Mouse (Mus musculus): ENCODE measurements around the gene Olfr92. TPM values are rescaled to one million over a fixed set of nuclear protein-coding genes. Genes with fewer than 3 reads are reported as not detected.

The Olfr92 gene
- polyA plus RNA-seq, 1 experiment from 2014 or later: not detected

DNA sequence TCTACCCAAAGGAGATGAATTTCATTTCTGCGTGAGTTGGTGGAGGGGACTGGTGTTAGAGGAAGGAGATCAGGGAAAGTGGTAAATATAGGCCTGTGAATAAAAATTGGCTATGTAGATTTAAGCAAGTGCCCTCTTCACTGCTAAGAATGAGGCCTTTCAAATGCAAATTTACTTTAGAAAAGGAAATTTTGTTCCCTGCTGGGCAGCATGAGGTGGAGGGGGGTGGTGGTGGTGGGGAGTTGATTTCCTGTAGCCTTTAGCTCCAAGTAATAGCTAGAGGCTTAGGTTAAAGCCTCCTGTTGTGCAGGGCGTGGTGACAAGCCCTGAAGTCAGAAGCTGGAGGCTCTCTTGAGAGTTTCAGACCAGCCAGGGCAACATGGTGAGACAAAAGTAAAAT is 40.9 kb downstream of the Olfr92 start:
- WGBS: 33% methylated on average over 2 of the region's 2 CpGs
- Histone ChIP-seq H3K4me1 (replicated peaks) (peaks cover 10% of the 10 kb centered on the region), H3K4me3 (replicated peaks) (no peak overlapping the region), H3K27me3 (no peaks in the 10 kb centered on the region), H3K36me3 (peaks cover 27% of the 10 kb centered on the region), H3K9me3 (no peaks in the 10 kb centered on the region), H3K9ac (replicated peaks) (no peak overlapping the region), H3K27ac (0 out of 2 replicates have a peak overlapping the region, but pooled peaks have one; percentile 8), H3K4me2 (no peak overlapping the region)
- ATAC-seq (ENCODE audit: insufficient number of reproducible peaks, insufficient read depth, low FRiP score, low TSS enrichment, low read depth): no peak

DNA sequence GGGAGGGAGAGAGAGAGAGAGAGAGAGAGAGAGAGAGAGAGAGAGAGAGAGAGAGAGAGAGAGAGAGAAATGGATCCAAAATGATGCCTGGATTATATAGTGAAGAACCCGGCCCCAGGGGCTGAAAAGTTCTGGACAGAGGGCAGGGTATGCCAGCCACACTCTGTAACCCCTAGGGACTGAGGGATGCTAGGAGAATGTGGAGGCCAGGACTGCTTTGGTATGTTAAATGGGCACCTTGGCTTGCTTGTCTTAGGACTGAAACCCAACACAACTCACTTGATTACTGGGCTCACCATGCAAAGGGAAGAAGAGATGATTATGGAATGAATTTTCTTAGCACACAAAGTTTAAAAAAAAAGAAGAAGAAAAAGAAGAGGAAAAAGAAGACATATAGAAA is 41.7 kb downstream of the Olfr92 start:
- Histone ChIP-seq H3K4me1 (replicated peaks) (peaks cover 10% of the 10 kb centered on the region), H3K36me3 (peaks cover 35% of the 10 kb centered on the region), H3K9ac (replicated peaks) (no peak overlapping the region), H3K4me3 (replicated peaks) (no peak overlapping the region), H3K27ac (no peak overlapping the region), H3K27me3 (no peaks in the 10 kb centered on the region), H3K9me3 (no peaks in the 10 kb centered on the region), H3K4me2 (no peak overlapping the region)
- 47% methylated on average over 1 of the region's 1 CpGs for WGBS
- ATAC-seq (ENCODE audit: insufficient number of reproducible peaks, insufficient read depth, low FRiP score, low TSS enrichment, low read depth): no peak

DNA sequence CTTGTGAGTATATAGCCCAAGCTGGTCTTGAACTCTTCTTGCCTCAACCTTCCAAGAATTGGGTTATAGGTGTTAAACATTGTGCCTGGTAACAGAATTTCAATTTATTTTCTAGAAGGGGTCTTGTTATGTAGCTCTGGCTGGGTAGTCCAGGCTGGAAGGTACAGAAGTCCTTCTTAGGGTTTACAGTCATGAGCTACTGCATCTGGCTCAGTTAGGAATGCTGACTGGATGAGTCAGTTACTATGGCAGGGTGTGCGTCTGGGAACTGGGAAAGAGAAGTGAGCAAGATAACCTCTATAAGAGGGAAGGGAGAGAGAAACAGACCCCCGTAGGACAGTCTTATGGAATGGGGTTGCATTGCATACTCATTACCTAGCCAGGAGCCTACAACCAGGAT is 44.1 kb downstream of the Olfr92 start:
- H3K27ac ChIP-seq: no peak overlapping the region
- no peak overlapping the region for H3K4me2 ChIP-seq
- no peaks in the 10 kb centered on the region for H3K27me3 ChIP-seq
- no peak overlapping the region for H3K9ac ChIP-seq (replicated peaks)
- peaks cover 58% of the 10 kb centered on the region for H3K36me3 ChIP-seq
- H3K4me1 ChIP-seq (replicated peaks): peaks cover 10% of the 10 kb centered on the region
- ATAC-seq (ENCODE audit: insufficient number of reproducible peaks, insufficient read depth, low FRiP score, low TSS enrichment, low read depth): no peak
- H3K4me3 ChIP-seq (replicated peaks): no peak overlapping the region
- WGBS: 89% methylated on average over 2 of the region's 2 CpGs
- no peaks in the 10 kb centered on the region for H3K9me3 ChIP-seq

DNA sequence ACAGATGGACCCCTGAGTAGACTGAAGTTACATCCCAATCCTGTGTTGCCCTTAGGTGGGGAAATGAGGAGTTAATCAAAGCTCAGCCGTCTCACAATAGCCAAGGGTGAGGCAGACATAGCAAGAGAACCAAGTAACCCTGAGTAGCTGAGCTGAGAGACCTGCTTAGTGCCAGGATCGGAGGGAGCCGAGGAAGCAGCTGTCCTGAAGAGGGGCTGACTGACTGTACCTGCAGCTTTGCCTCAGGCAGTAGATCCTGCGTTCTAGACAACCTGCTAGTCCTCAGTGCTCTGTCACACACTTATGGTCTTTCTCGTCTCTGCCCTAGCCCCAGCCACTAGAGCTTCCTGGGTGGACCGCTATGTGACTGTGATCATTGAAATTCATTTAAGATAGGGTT is 44.7 kb downstream of the Olfr92 start:
- WGBS: 89% methylated on average over 6 of the region's 6 CpGs

DNA sequence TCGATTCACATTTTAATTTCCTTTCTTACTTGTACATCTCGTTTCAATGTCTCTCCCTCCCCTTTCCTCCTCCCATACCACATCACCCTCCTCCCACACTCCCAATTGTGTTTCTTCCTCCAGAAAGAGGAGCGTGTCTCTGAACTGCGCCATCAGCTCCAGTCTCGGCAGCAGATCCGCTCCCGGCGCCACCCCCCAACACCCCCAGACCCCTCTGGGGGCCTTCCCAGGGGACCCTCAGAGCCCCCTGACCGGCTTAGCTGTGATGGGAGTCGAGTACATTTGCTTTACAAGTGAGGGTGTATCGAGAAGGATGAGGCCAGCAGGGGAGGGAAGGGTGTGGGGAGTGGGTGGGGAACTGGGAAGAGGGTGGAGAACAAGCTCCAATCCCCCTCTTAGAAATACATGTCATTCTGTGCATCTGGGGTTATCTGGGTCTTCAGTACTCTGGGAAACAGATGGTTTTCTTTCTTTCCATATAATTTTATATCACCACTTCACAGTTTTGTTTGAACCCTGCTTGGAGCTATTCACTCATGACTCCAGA is 47.1 kb downstream of the Olfr92 start:
- 65% methylated on average over 11 of the region's 11 CpGs for WGBS
- no peak overlapping the region for H3K4me3 ChIP-seq (replicated peaks)
- no peaks in the 10 kb centered on the region for H3K9me3 ChIP-seq
- no peak overlapping the region for H3K9ac ChIP-seq (replicated peaks)
- ATAC-seq (ENCODE audit: insufficient number of reproducible peaks, insufficient read depth, low FRiP score, low TSS enrichment, low read depth): no peak
- H3K4me2 ChIP-seq: no peak overlapping the region
- no peaks in the 10 kb centered on the region for H3K27me3 ChIP-seq
- no peaks in the 10 kb centered on the region for H3K4me1 ChIP-seq (replicated peaks)
- no peak overlapping the region for H3K27ac ChIP-seq
- H3K36me3 ChIP-seq: peaks cover 88% of the 10 kb centered on the region

More for the DNA sequence above, 44.7 kb downstream of the Olfr92 start:
- Histone ChIP-seq H3K27ac (no peak overlapping the region), H3K4me3 (replicated peaks) (no peak overlapping the region), H3K27me3 (no peaks in the 10 kb centered on the region), H3K36me3 (peaks cover 64% of the 10 kb centered on the region), H3K9ac (replicated peaks) (no peak overlapping the region), H3K4me2 (no peak overlapping the region), H3K4me1 (replicated peaks) (peaks cover 10% of the 10 kb centered on the region), H3K9me3 (no peaks in the 10 kb centered on the region)
- no peak for ATAC-seq (ENCODE audit: insufficient number of reproducible peaks, insufficient read depth, low FRiP score, low TSS enrichment, low read depth)

DNA sequence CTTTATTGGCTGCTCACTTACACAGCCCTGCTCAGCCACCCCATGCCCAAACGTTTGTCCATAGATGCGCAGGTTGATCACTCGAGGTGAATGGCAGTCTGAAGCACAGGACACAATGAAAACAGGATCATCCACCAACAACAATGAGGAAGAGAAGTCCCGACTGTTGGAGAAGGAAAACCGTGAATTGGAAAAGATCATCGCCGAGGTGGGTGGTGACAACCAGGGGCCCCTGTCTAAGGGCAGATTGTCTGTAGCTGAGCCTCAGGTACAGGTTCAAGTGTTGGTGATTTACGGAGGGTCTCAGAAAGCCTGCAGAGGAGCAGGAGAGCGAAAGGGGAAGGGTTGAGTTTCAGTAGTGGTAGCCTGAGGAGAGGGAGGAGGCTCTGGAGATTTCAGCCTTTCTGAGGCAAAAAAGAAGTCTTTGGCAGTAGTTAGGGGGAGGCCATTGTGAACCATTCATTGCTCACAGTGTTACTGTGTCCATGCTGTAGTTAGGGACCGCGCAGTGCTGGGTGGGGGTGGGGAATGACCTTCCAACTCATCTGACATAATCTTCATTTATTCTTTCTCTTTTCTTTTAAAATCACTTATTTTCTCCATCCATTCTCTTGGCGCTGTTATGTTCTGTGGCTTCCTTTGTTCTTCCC is 47.7 kb downstream of the Olfr92 start:
- 85% methylated on average over 12 of the region's 12 CpGs for WGBS
- no peaks in the 10 kb centered on the region for H3K27me3 ChIP-seq
- no peaks in the 10 kb centered on the region for H3K4me1 ChIP-seq (replicated peaks)
- H3K4me2 ChIP-seq: no peak overlapping the region
- H3K36me3 ChIP-seq: peaks cover 94% of the 10 kb centered on the region
- no peak overlapping the region for H3K9ac ChIP-seq (replicated peaks)
- no peak overlapping the region for H3K4me3 ChIP-seq (replicated peaks)
- no peak for ATAC-seq (ENCODE audit: insufficient number of reproducible peaks, insufficient read depth, low FRiP score, low TSS enrichment, low read depth)
- H3K9me3 ChIP-seq: no peaks in the 10 kb centered on the region
- no peak overlapping the region for H3K27ac ChIP-seq

DNA sequence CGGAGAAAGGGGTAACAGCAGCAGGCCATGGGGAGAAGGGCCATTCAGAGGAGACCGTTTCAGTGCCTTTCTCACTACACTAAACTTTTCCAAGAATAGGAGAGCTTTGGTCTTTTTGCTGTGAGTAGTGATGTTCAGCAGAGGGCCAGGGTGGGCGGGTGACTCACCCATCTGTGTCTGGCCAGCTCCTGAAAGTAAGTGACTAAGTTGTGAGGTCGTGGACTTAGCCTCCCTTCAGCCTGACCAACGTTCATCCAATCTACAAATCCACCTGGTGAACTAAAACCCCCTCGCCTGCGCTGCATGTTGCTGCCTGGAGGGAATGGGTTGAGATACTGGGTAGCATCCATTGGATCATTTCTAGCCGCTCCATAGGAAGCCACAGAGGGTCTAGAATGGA is 49.8 kb downstream of the Olfr92 start:
- Histone ChIP-seq H3K4me3 (replicated peaks) (no peak overlapping the region), H3K27ac (no peak overlapping the region), H3K36me3 (peaks cover 99% of the 10 kb centered on the region), H3K9ac (replicated peaks) (no peak overlapping the region), H3K4me1 (replicated peaks) (no peaks in the 10 kb centered on the region), H3K27me3 (no peaks in the 10 kb centered on the region), H3K9me3 (no peaks in the 10 kb centered on the region), H3K4me2 (no peak overlapping the region)
- WGBS: 89% methylated on average over 8 of the region's 8 CpGs
- no peak for ATAC-seq (ENCODE audit: insufficient number of reproducible peaks, insufficient read depth, low FRiP score, low TSS enrichment, low read depth)

DNA sequence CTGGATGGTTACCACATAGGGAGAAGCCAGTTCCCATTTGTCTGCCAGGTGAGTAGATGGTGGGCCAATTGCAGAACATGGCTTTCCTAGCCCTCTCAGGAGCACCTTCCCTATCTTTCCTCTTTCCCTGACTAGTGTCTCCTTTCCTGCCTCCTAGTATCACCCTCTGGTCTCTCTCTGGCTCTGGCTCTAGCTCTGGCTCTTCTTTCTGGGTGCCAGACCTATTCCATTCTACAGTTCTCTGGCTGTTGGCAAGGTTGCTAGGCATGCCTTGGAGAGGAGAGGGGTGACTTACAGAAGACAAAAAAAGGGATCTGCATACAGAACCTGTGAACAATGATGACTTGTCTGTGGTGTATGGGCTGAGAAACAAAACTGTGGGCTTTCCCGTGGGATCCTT is 52.0 kb downstream of the Olfr92 start:
- Histone ChIP-seq H3K9ac (replicated peaks) (no peak overlapping the region), H3K9me3 (no peaks in the 10 kb centered on the region), H3K27me3 (no peaks in the 10 kb centered on the region), H3K4me2 (no peak overlapping the region), H3K4me1 (replicated peaks) (no peaks in the 10 kb centered on the region), H3K4me3 (replicated peaks) (no peak overlapping the region), H3K27ac (no peak overlapping the region), H3K36me3 (peaks cover 99% of the 10 kb centered on the region)
- no peak for ATAC-seq (ENCODE audit: insufficient number of reproducible peaks, insufficient read depth, low FRiP score, low TSS enrichment, low read depth)
- WGBS: 76% methylated on average over 1 of the region's 1 CpGs

DNA sequence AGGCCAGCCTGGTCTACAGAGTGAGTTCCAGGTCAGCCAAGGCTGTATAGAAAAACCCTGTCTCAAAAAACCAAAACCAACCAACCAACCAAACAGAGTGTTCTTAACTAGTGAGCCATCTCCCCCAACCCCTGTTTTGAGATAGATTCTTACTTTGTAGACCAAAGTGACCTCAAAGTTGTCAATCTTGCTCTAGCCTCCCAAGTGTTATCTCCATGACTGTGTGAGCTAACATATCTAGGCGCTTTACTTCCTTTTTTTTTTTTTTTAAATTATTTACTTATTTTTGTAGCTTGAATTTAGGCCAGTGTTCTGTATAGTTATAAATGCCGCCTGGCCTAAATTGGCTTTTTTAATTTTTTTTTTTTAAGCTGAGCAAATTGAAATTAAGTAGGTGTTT is 53.9 kb downstream of the Olfr92 start:
- Histone ChIP-seq H3K27ac (no peak overlapping the region), H3K4me3 (replicated peaks) (no peak overlapping the region), H3K4me2 (no peak overlapping the region), H3K9ac (replicated peaks) (no peak overlapping the region), H3K27me3 (no peaks in the 10 kb centered on the region), H3K36me3 (peaks cover 100% of the 10 kb centered on the region), H3K4me1 (replicated peaks) (no peaks in the 10 kb centered on the region), H3K9me3 (no peaks in the 10 kb centered on the region)
- WGBS: 92% methylated on average over 2 of the region's 2 CpGs
- no peak for ATAC-seq (ENCODE audit: insufficient number of reproducible peaks, insufficient read depth, low FRiP score, low TSS enrichment, low read depth)

DNA sequence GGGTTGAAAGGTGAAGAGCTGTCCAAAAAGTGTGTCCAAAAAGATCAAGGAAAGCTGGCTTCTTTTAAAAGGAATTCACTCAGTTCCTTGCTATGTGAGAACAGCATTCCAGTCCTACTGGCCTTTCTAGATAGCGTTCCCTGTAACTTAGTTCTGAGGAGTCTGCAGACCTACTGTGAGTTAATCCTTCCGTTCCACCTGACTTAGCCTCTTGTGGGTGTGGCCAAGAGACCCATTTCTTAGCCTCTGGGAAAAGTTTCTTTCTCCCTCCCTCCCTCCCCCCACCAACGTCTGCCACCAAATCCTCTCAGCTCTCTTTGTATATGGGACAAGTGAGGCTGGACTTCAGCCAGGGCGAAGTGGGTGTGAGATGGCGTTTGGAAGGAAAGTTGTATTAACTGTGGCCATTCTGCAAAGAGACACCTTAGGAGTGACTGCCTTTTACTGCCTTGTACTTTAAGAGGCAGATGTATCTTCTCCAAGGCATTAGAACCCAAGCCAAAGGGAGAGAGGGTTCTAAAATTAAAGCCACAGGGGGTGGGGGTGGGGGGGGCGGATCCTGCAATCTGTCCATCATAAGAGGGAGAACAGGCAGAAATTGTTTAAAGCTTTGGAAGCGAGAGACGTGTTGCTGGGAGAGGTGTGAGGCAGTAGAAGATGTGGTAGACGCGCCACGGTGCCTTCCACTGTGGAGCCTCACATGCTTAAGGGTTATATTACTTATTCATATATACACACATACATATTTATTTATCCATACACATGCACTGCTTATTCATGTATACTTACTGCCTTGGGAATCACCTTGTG is 56.0 kb downstream of the Olfr92 start:
- no peak overlapping the region for H3K4me3 ChIP-seq (replicated peaks)
- H3K27ac ChIP-seq: no peak overlapping the region
- H3K36me3 ChIP-seq: peaks cover 99% of the 10 kb centered on the region
- no peaks in the 10 kb centered on the region for H3K9me3 ChIP-seq
- no peaks in the 10 kb centered on the region for H3K27me3 ChIP-seq
- WGBS: 87% methylated on average over 11 of the region's 11 CpGs
- H3K9ac ChIP-seq (replicated peaks): no peak overlapping the region
- no peaks in the 10 kb centered on the region for H3K4me1 ChIP-seq (replicated peaks)
- H3K4me2 ChIP-seq: no peak overlapping the region
- no peak for ATAC-seq (ENCODE audit: insufficient number of reproducible peaks, insufficient read depth, low FRiP score, low TSS enrichment, low read depth)

DNA sequence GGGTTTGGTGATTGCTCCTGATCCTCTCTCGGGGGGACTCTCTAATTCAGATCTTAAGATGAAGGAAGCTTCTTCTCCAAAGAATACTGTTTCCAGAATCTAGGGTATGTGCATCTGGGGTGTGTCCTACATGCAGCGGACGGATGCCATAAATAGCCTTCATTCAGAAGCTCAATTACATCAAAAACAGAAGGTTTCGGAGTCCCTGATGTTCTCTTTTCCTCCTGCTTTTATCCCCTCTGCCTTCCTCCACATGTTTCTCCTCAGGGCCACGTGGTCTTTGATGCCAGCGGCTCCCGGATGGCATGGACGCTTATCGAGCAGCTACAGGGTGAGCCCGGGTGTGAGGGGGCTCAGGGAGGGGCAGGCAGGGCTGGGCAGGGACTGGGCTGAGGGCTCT is 56.8 kb downstream of the Olfr92 start:
- H3K9ac ChIP-seq (replicated peaks): no peak overlapping the region
- H3K27me3 ChIP-seq: no peaks in the 10 kb centered on the region
- no peaks in the 10 kb centered on the region for H3K4me1 ChIP-seq (replicated peaks)
- no peak overlapping the region for H3K27ac ChIP-seq
- 76% methylated on average over 10 of the region's 10 CpGs for WGBS
- no peak overlapping the region for H3K4me3 ChIP-seq (replicated peaks)
- no peak for ATAC-seq (ENCODE audit: insufficient number of reproducible peaks, insufficient read depth, low FRiP score, low TSS enrichment, low read depth)
- no peaks in the 10 kb centered on the region for H3K9me3 ChIP-seq
- H3K4me2 ChIP-seq: no peak overlapping the region
- peaks cover 99% of the 10 kb centered on the region for H3K36me3 ChIP-seq
